Mouse (Mus musculus): ENCODE data around the gene Slc6a11.

GRCm38 (mm10) chr6:114245665-114246064, 114.6 kb downstream of the Slc6a11 start:
- TF ChIP-seq POLR2A (IDR thresholded peaks at IDR 0.05; ENCODE audit: low read depth, low read length) (no peak), CTCF (IDR thresholded peaks at IDR 0.05; ENCODE audit: borderline replicate concordance, insufficient read depth, low read length) (no peak)

All from embryonic fibroblast, embryonic 13.5 days (primary cell).